Mouse (Mus musculus): ENCODE data around the gene Spata7. TPM values are rescaled to one million over a fixed set of nuclear protein-coding genes. Genes with fewer than 3 reads are reported as not detected.
A peak's percentile ranks its signal among the peaks of the same experiment; 100 is the strongest.
"Not testable (repeated sequence)": the region's sequence is repeated elsewhere in the genome, so short reads cannot be mapped to it uniquely, and the experiment has no call there.

Spata7 gene
- total and polyA plus RNA-seq, 3 experiments, result 2.2 to 6.5 (median 5.2) TPM

GRCm38 (mm10) chr12:98620922-98621321 is 7.0 kb upstream of the Spata7 start:
- intact Hi-C loops (cut with DNase I), result loop anchor here (2.0 kb wide), 1 partner anchor 294 kb away; no protein-coding TSS in a partner anchor
- not testable (repeated sequence) for H3K27ac ChIP-seq; H3K4me3 ChIP-seq; H3K9ac ChIP-seq (ENCODE audit: low read depth, low read length); DNase-seq; H3K36me3 ChIP-seq (ENCODE audit: control insufficient read depth, insufficient read depth, low read length); H3K79me2 ChIP-seq (replicated peaks; ENCODE audit: control insufficient read depth, insufficient read depth, low read length); H3K4me1 ChIP-seq (ENCODE audit: control insufficient read depth, insufficient read depth, low read length); H3K27me3 ChIP-seq (ENCODE audit: control insufficient read depth, insufficient read depth, low read length)
- WGBS, result 44% methylated on average over 6 of the region's 6 CpGs
- TF ChIP-seq CTCF (IDR thresholded peaks at IDR 0.05), result peak; percentile 42

GRCm38 (mm10) chr12:98623266-98623665 is 4.7 kb upstream of the Spata7 start:
- 84% methylated on average over 10 of the region's 10 CpGs for WGBS
- intact Hi-C loops (cut with DNase I); H3K4me3 ChIP-seq; H3K27ac ChIP-seq; H3K9ac ChIP-seq (ENCODE audit: low read depth, low read length); H3K27me3 ChIP-seq (ENCODE audit: control insufficient read depth, insufficient read depth, low read length); H3K4me1 ChIP-seq (ENCODE audit: control insufficient read depth, insufficient read depth, low read length); DNase-seq; H3K79me2 ChIP-seq (replicated peaks; ENCODE audit: control insufficient read depth, insufficient read depth, low read length); H3K36me3 ChIP-seq (ENCODE audit: control insufficient read depth, insufficient read depth, low read length): not testable (repeated sequence)

DNA sequence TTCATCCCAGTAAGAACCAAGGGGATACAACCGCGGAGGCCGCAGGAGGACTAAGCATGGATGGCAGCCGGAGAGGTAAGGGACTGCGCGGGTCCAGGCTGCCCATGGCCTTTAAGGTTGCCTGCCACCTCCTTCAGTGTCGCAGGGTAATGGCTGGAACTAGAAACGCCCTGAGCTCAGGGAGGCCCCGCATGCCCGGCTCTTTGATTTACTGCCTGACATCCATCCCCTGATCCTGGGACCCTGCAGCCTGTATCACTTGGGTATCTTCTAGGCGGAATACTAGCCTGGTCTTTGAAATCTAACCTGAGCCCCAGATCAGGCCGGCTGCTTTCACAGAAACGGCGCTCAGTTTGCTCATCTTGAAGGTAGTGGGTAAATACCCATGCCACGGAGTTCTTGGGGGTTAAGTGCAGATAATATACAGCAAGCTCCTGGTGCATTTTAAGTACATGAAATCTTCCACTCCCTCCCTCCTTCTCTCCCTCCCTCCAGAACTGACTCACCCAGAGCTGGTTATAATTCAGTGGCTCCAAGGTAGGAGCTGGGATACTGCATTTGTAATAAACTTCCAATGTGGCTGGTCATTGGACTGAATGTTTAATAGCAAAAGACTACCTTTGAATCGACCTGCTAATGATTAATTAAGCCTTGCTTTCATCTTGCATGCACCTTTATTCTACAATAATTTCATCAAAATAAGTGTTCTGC is 458 bp downstream of the Spata7 start:
- H3K36me3 ChIP-seq (ENCODE audit: control insufficient read depth, insufficient read depth, low read length), result no peaks in the 10 kb centered on the region
- 3% methylated on average over 16 of the region's 16 CpGs for WGBS
- intact Hi-C loops (cut with DNase I), result no loop called here
- H3K27ac ChIP-seq, result peak overlapping the region; percentile 42; the same call in 1 of the 2 replicates
- peak overlapping the region; percentile 74 for H3K4me3 ChIP-seq
- H3K9ac ChIP-seq (ENCODE audit: low read depth, low read length), result peak overlapping the region; percentile 65
- no peak for TF ChIP-seq EP300 (IDR thresholded peaks at IDR 0.05; ENCODE audit: insufficient read depth, low read depth, low read length)
- TF ChIP-seq CTCF (IDR thresholded peaks at IDR 0.05), result no peak
- no peak for TF ChIP-seq POLR2A (IDR thresholded peaks at IDR 0.05; ENCODE audit: insufficient read depth, low read depth, low read length)
- no peaks in the 10 kb centered on the region for H3K27me3 ChIP-seq (ENCODE audit: control insufficient read depth, insufficient read depth, low read length)
- H3K79me2 ChIP-seq (replicated peaks; ENCODE audit: control insufficient read depth, insufficient read depth, low read length), result no peaks in the 10 kb centered on the region
- no peak for DNase-seq
- H3K4me1 ChIP-seq (ENCODE audit: control insufficient read depth, insufficient read depth, low read length), result no peaks in the 10 kb centered on the region

DNA sequence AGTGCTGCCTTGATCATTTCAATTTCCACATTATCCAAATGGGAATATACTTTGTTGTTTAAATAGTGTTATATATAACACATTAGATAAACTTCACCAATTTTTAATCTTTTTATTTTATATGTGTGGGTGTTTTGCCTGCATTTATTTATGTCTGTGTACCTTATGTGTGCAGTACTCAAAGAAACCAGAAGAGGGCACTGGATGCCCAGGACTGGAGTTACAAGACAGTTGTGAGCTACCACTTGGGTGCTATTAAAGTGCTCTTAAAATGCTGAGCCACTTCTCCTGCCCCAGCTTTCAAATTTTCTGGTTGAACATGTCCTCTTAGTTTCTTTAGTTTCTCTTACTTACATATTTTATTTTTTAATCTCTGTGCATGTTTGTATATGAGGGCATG is 16.9 kb downstream of the Spata7 start:
- TF ChIP-seq EP300 (IDR thresholded peaks at IDR 0.05; ENCODE audit: insufficient read depth, low read depth, low read length) (no peak), CTCF (IDR thresholded peaks at IDR 0.05) (peak; percentile 19)
- no peak for DNase-seq
- no peaks in the 10 kb centered on the region for H3K79me2 ChIP-seq (replicated peaks; ENCODE audit: control insufficient read depth, insufficient read depth, low read length)

DNA sequence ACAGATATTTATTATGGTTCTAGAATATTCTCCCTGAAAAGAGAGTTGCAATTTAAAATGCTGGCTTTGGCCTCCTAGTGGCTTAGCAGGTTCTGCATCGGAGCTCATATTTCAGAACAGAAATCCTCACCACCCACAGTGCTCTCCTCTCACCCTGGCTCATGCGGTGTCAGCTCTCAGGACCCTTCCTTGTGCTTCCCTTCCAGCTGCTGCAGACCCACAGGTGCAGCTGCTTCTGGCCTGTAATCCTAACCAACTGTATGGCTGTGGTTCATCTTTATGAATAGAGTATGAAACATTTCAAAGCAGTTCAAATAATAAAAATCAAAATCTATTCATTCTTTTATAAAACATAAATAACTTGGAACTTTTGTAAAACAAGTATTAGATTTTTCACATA is 28.9 kb downstream of the Spata7 start:
- no peak for DNase-seq

More for the DNA sequence above, 16.9 kb downstream of the Spata7 start:
- no peak overlapping the region for H3K9ac ChIP-seq (ENCODE audit: low read depth, low read length)
- H3K4me3 ChIP-seq, result no peak overlapping the region
- no peaks in the 10 kb centered on the region for H3K27me3 ChIP-seq (ENCODE audit: control insufficient read depth, insufficient read depth, low read length)
- no peaks in the 10 kb centered on the region for H3K4me1 ChIP-seq (ENCODE audit: control insufficient read depth, insufficient read depth, low read length)
- intact Hi-C loops (cut with DNase I), result no loop called here
- H3K27ac ChIP-seq, result no peak overlapping the region
- H3K36me3 ChIP-seq (ENCODE audit: control insufficient read depth, insufficient read depth, low read length), result no peaks in the 10 kb centered on the region

GRCm38 (mm10) chr12:98662617-98663016 is 34.7 kb downstream of the Spata7 start:
- no peak overlapping the region for H3K4me3 ChIP-seq
- no peaks in the 10 kb centered on the region for H3K4me1 ChIP-seq (ENCODE audit: control insufficient read depth, insufficient read depth, low read length)
- no peak for DNase-seq
- no peaks in the 10 kb centered on the region; the same call in 1 of the 2 replicates for H3K36me3 ChIP-seq (ENCODE audit: control insufficient read depth, insufficient read depth, low read length)
- no peaks in the 10 kb centered on the region for H3K79me2 ChIP-seq (replicated peaks; ENCODE audit: control insufficient read depth, insufficient read depth, low read length)
- no peak overlapping the region for H3K27ac ChIP-seq
- intact Hi-C loops (cut with DNase I), result no loop called here
- H3K27me3 ChIP-seq (ENCODE audit: control insufficient read depth, insufficient read depth, low read length), result no peaks in the 10 kb centered on the region
- no peak overlapping the region for H3K9ac ChIP-seq (ENCODE audit: low read depth, low read length)
- no peak for TF ChIP-seq EP300 (IDR thresholded peaks at IDR 0.05; ENCODE audit: insufficient read depth, low read depth, low read length)
- TF ChIP-seq POLR2A (IDR thresholded peaks at IDR 0.05; ENCODE audit: insufficient read depth, low read depth, low read length), result no peak
- TF ChIP-seq CTCF (IDR thresholded peaks at IDR 0.05), result no peak
- WGBS, result 93% methylated on average over 7 of the region's 7 CpGs

More for the DNA sequence above, 28.9 kb downstream of the Spata7 start:
- Histone ChIP-seq H3K9ac (ENCODE audit: low read depth, low read length) (no peak overlapping the region), H3K4me3 (no peak overlapping the region), H3K27me3 (ENCODE audit: control insufficient read depth, insufficient read depth, low read length) (no peaks in the 10 kb centered on the region), H3K79me2 (replicated peaks; ENCODE audit: control insufficient read depth, insufficient read depth, low read length) (no peaks in the 10 kb centered on the region), H3K4me1 (ENCODE audit: control insufficient read depth, insufficient read depth, low read length) (no peaks in the 10 kb centered on the region), H3K27ac (no peak overlapping the region), H3K36me3 (ENCODE audit: control insufficient read depth, insufficient read depth, low read length) (no peaks in the 10 kb centered on the region; the same call in 1 of the 2 replicates)
- TF ChIP-seq EP300 (IDR thresholded peaks at IDR 0.05; ENCODE audit: insufficient read depth, low read depth, low read length) (no peak), POLR2A (IDR thresholded peaks at IDR 0.05; ENCODE audit: insufficient read depth, low read depth, low read length) (no peak), CTCF (IDR thresholded peaks at IDR 0.05) (no peak)
- WGBS, result 81% methylated on average over 2 of the region's 2 CpGs
- intact Hi-C loops (cut with DNase I), result no loop called here
